Mouse (Mus musculus) heart, embryonic 10.5 days (tissue): ENCODE results near the gene Hectd2. TPM values are rescaled to one million over a fixed set of nuclear protein-coding genes. Genes with fewer than 3 reads are reported as not detected.

Source experiments
- DNase-seq: peaks from one replicate; pipeline ENCODE4 v3.0.0-alpha.2; 2017; ENCODE audit warnings: low spot score
- H3K27ac ChIP-seq: fragments of 300-500 bp; sonication (generic); 2 replicates; pipeline ENCODE4 v1.5.1; 2016; ENCODE audit warnings: mild to moderate bottlenecking
- H3K27me3 ChIP-seq: fragments of 300-500 bp; sonication (generic); 2 replicates; pipeline ENCODE4 v1.6.1; 2016; ENCODE audit warnings: mild to moderate bottlenecking; ENCODE audit not compliant: poor library complexity, insufficient read depth, severe bottlenecking
- H3K36me3 ChIP-seq: fragments of 300-500 bp; sonication (generic); 2 replicates; pipeline ENCODE4 v1.6.1; 2016; ENCODE audit warnings: mild to moderate bottlenecking, moderate library complexity
- H3K4me1 ChIP-seq: fragments of 300-500 bp; sonication (generic); 2 replicates; pipeline ENCODE4 v1.6.1; 2016; ENCODE audit warnings: mild to moderate bottlenecking
- H3K4me3 ChIP-seq: fragments of 300-500 bp; sonication (generic); 2 replicates; pipeline ENCODE4 v1.5.1; 2016; ENCODE audit warnings: mild to moderate bottlenecking, moderate library complexity
- H3K9me3 ChIP-seq: fragments of 300-500 bp; sonication (generic); 2 replicates; pipeline ENCODE4 v1.6.1; 2016; ENCODE audit warnings: mild to moderate bottlenecking, moderate library complexity
- WGBS: fragments of 180-500 bp; shearing (Covaris S2); methylation state at CpG from one replicate; pipeline ENCODE4 v1.1.7; 2016; 5-methylcytosine and 5-hydroxymethylcytosine counted together
- polyA plus RNA-seq: library from polyadenylated mRNA; unstranded; fragments of >200 nt; fragmentation: Nextera tagmentation; extraction: Ambion mirVana; gene quantifications from 2 replicates; pipeline ENCODE4 v1.2.1, GENCODE M21; 2016

Gene Hectd2
- polyA plus RNA-seq, result 6.7 and 11.4 TPM in 2 replicates

DNA sequence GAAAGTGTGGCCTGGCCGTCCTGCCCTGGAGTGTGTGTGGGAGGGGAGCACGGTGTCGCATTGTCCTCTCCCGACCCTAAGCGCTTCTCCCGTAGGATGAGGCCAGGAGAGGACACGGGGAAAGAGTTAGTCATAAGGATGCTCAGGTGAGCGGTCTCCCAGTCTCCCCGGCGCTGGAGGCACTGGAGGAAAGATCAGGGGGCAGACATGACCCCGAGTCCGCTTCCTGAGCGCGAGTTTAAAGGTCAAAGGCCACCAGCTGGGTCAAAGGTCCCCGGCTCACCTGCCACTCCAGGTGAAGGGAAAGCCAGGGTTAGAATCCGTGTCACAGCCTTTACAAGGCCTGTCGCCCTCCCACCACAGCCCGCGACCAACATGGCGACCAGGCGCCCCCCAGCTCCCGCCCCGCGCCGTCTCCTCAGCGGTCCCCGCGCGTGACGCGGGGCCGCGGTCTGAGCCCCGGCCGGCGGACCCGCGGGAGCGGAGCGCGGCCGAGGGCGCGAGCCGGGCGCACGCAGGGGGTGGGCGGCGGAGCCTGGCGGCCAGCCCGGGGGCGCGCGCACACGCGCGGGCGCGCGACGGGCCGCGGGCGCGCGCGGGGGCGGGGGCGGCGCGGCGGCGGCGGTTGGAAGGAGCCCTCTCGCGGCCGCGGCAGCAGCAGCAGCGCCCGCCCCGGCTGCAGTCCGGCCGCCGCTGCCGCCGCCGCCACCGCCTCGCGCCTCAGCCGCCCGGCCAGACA is at the start of gene Hectd2:
Gene Hectd2, plus strand, starts transcription at position 594 of the 739 bp plus-strand sequence.
- H3K36me3 ChIP-seq, result no peaks in the 10 kb centered on the region
- no peaks in the 10 kb centered on the region for H3K4me1 ChIP-seq
- peak within 1 kb of the TSS; percentile 96 for H3K27ac ChIP-seq
- H3K27me3 ChIP-seq, result 0 out of 2 replicates have a peak, but pooled peaks cover 7% of the 10 kb centered on the region
- peak; percentile 84 for DNase-seq
- H3K9me3 ChIP-seq, result no peaks in the 10 kb centered on the region
- 13% methylated on average over 92 of the region's 92 CpGs for WGBS
- peak within 1 kb of the TSS; percentile 89 for H3K4me3 ChIP-seq

- Histone ChIP-seq H3K9me3 (no peaks in the 10 kb centered on the region), H3K27ac (no peak overlapping the region), H3K36me3 (no peaks in the 10 kb centered on the region), H3K4me3 (no peak overlapping the region), H3K4me1 (0 out of 2 replicates have a peak, but pooled peaks cover 2% of the 10 kb centered on the region), H3K27me3 (no peaks in the 10 kb centered on the region)
- DNase-seq, result no peak
- 78% methylated on average over 2 of the region's 2 CpGs for whole genome bisulfite sequencing
Measured at GRCm38 (mm10) chr19:36504716-36505115, 49.7 kb upstream of the Hectd2 start.

DNA sequence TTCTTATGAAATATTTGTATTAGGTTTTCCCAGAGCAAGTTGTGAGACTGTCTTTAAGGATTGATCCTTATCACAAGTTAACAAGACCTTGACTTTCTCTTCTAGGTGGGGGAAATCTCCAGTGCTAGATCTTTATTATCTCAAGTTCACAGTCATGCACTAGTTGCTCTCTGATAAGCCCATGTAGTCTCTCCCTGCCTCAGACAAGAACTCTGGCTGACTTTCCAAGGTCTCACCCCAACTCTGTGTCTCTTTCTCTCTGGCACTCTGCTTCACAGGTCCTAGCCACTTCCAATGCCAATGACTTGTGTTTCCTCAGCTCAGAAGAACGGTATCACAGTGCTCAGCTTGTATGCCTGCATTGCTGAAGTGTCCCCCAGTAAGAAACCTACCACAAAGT is 43.1 kb upstream of the Hectd2 start:
- Histone ChIP-seq H3K4me3 (no peak overlapping the region), H3K36me3 (no peaks in the 10 kb centered on the region), H3K4me1 (peaks cover 2% of the 10 kb centered on the region; the same call in 1 of the 2 replicates), H3K27me3 (no peaks in the 10 kb centered on the region), H3K9me3 (no peaks in the 10 kb centered on the region), H3K27ac (no peak overlapping the region)
- no peak for DNase-seq
- 68% methylated on average over 1 of the region's 1 CpGs for WGBS

DNA sequence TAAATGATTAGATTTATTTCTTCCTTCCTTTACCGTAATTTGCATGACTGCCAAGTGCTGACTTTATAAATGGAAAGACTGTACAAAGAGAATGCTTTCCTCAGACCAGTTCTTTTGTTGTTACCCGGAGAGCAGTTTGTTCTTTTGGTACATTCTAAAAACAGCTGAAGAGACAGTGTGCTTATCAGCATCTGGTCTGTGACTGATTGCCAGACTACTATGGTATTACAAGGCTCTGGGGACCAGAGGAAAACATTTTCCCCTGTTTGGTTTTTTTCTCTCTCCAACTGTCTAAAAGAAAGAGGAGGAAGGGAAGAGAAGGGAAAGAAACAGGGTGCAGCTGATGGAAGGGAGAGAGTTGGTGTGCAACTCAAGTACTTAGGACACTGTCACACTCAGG is 36.0 kb upstream of the Hectd2 start:
- 43% methylated on average over 2 of the region's 2 CpGs for WGBS
- H3K4me3 ChIP-seq, result no peak overlapping the region
- H3K9me3 ChIP-seq, result no peaks in the 10 kb centered on the region
- peaks cover 8% of the 10 kb centered on the region; the same call in 1 of the 2 replicates for H3K4me1 ChIP-seq
- H3K27me3 ChIP-seq, result no peaks in the 10 kb centered on the region
- H3K27ac ChIP-seq, result no peak overlapping the region
- no peaks in the 10 kb centered on the region for H3K36me3 ChIP-seq
- DNase-seq, result no peak

DNA sequence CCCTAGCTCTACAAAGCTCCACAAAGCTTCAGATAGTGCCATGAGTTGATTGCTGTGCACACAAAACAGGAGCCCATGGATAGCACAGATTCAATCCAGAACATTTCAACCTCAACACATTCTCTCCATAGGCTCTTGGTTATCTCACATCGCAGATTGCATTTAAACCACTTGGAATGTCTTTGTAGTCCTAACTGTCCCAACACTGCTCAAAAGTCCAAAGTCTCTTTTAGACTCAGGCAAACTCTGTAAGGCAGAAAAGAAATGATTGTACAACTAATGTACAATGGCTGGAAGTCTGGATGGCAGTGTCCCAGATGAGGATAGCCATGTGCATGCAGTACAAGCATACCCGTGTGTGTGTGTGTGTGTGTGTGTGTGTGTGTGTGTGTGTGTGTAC is 32.9 kb upstream of the Hectd2 start:
- no peaks in the 10 kb centered on the region for H3K27me3 ChIP-seq
- DNase-seq, result no peak
- 66% methylated on average over 2 of the region's 2 CpGs for WGBS

GRCm38 (mm10) chr19:36522558-36523195 is 31.8 kb upstream of the Hectd2 start:
- H3K36me3 ChIP-seq, result no peaks in the 10 kb centered on the region
- no peak for DNase-seq
- no peaks in the 10 kb centered on the region for H3K27me3 ChIP-seq
- 50% methylated on average over 3 of the region's 3 CpGs for WGBS
- H3K4me3 ChIP-seq, result no peak overlapping the region
- no peaks in the 10 kb centered on the region for H3K9me3 ChIP-seq
- peaks cover 5% of the 10 kb centered on the region; the same call in 1 of the 2 replicates for H3K4me1 ChIP-seq
- H3K27ac ChIP-seq, result no peak overlapping the region

More for the DNA sequence above, 32.9 kb upstream of the Hectd2 start:
- H3K27ac ChIP-seq, result no peak overlapping the region
- H3K4me1 ChIP-seq, result peaks cover 8% of the 10 kb centered on the region; the same call in 1 of the 2 replicates
- H3K36me3 ChIP-seq, result no peaks in the 10 kb centered on the region
- H3K4me3 ChIP-seq, result no peak overlapping the region
- H3K9me3 ChIP-seq, result no peaks in the 10 kb centered on the region

DNA sequence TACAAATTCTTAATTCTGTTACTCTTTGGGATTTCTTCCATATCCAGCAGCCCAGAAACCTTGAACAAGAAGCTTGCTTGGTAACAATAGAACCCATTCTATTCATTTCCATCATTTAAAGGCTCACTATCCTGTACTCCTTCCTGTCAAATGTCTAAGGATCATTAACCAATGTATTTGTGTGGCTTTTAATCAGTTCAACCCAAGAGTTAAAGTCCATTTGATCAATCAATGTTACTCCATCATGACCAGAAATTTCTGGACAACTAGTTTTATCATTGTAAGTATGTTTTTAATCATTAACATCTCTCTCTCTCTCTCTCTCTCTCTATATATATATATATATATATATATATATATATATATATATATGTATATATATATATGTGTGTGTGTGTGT is 29.4 kb upstream of the Hectd2 start:
- H3K27ac ChIP-seq, result no peak overlapping the region
- no peak for DNase-seq
- H3K4me3 ChIP-seq, result no peak overlapping the region
- H3K27me3 ChIP-seq, result no peaks in the 10 kb centered on the region
- H3K9me3 ChIP-seq, result no peaks in the 10 kb centered on the region
- H3K4me1 ChIP-seq, result no peaks in the 10 kb centered on the region
- no peaks in the 10 kb centered on the region for H3K36me3 ChIP-seq

DNA sequence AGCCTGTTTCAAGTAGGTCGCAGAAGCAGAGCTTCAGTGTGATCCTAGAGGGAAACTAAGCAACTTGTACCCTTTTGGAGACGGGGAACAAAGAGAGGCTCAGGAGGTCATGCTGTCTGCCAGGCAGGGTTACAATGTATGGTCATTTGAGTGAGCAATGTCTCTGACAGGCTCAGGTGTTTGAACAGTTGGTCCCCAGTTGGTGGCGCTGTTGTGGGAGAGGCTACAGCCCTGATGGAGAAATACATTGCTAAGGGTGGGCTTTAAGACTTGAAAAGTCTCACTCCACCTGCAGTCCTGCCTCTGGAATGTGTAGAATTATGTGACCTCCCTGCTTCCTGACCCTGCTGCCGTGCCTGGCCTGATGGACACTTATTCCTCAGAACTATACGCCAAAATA is 21.4 kb upstream of the Hectd2 start:
- Histone ChIP-seq H3K4me1 (peaks cover 20% of the 10 kb centered on the region), H3K36me3 (no peaks in the 10 kb centered on the region), H3K9me3 (no peaks in the 10 kb centered on the region), H3K4me3 (no peak overlapping the region), H3K27me3 (no peaks in the 10 kb centered on the region), H3K27ac (no peak overlapping the region)
- WGBS, result 59% methylated on average over 5 of the region's 5 CpGs
- no peak for DNase-seq

DNA sequence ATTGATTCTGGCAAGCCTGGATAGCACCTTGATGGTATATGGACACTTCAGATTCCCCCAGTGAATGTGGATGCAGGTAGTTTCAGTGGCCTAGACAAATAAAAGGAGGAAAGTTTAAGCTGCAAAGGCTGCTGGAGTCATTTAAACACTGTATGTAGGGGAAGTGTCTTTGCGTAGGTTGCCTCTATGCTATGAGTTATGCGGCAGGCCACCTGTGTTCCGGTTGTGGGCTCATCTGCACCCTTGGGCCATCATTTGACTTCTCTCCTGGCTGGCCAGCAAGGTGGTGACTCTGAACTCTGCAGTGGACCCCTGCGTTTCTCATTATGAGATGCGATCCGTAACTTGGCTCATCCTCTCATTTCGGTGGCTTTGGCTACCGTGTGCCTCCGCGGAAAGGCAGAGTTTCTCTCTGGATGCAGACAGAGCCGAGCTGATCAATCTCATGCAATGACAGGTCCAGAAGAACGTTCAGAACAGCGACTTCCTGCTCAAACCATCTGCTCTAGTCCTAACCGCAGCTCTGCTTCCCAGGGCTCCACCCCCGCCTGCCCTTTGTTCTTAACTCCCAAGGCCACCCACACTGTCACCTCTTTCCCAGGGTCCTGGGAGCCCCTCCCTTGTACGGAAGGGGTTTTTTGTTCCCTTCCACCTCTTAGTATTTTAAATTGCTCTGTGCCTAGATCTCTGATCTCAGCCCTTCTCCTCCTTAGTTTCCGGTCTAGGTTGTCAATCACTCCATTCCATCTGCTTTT is 20.3 kb upstream of the Hectd2 start:
- H3K27me3 ChIP-seq, result no peaks in the 10 kb centered on the region
- DNase-seq, result no peak
- H3K27ac ChIP-seq, result no peak overlapping the region
- H3K4me1 ChIP-seq, result peaks cover 20% of the 10 kb centered on the region
- H3K9me3 ChIP-seq, result no peaks in the 10 kb centered on the region
- WGBS, result 48% methylated on average over 17 of the region's 17 CpGs
- no peaks in the 10 kb centered on the region for H3K36me3 ChIP-seq
- H3K4me3 ChIP-seq, result no peak overlapping the region

- H3K27ac ChIP-seq, result no peak overlapping the region
- no peaks in the 10 kb centered on the region for H3K36me3 ChIP-seq
- H3K4me1 ChIP-seq, result peaks cover 20% of the 10 kb centered on the region
- no peak for DNase-seq
- H3K9me3 ChIP-seq, result no peaks in the 10 kb centered on the region
- no peaks in the 10 kb centered on the region for H3K27me3 ChIP-seq
- H3K4me3 ChIP-seq, result no peak overlapping the region
- 58% methylated on average over 8 of the region's 8 CpGs for WGBS
Measured at GRCm38 (mm10) chr19:36534766-36535140, 19.7 kb upstream of the Hectd2 start.

DNA sequence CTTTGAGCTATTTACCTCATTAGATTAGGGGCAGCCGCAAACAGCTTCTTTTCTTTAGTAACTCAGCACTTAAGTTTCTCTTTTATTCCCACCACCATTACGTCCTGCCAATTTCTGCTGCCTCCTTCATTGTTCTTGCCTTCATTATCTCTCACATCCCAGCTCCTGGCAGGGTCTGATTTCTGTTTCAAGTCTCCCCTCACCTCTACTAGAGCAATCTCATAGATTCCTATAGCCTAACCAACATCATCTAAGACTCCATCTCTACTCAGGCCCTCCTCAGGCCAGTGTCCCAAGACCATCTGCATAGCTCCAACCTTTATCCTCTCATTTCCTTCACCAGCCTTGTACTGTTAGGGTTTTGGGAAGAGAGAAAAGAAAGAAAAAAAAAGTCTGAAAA is 19.3 kb upstream of the Hectd2 start:
- H3K27me3 ChIP-seq, result no peaks in the 10 kb centered on the region
- H3K36me3 ChIP-seq, result no peaks in the 10 kb centered on the region
- H3K9me3 ChIP-seq, result no peaks in the 10 kb centered on the region
- 63% methylated on average over 2 of the region's 2 CpGs for WGBS
- H3K4me1 ChIP-seq, result peaks cover 20% of the 10 kb centered on the region
- no peak overlapping the region for H3K27ac ChIP-seq
- no peak overlapping the region for H3K4me3 ChIP-seq
- DNase-seq, result no peak

- Histone ChIP-seq H3K9me3 (no peaks in the 10 kb centered on the region), H3K36me3 (no peaks in the 10 kb centered on the region), H3K4me1 (peaks cover 20% of the 10 kb centered on the region), H3K27me3 (no peaks in the 10 kb centered on the region), H3K4me3 (no peak overlapping the region), H3K27ac (no peak overlapping the region)
- WGBS, result 65% methylated on average over 6 of the region's 6 CpGs
- DNase-seq, result no peak
Measured at GRCm38 (mm10) chr19:36535878-36536277, 18.6 kb upstream of the Hectd2 start.

- Histone ChIP-seq H3K27me3 (no peaks in the 10 kb centered on the region), H3K9me3 (no peaks in the 10 kb centered on the region), H3K36me3 (no peaks in the 10 kb centered on the region), H3K27ac (no peak overlapping the region), H3K4me1 (peaks cover 20% of the 10 kb centered on the region), H3K4me3 (no peak overlapping the region)
- 81% methylated on average over 11 of the region's 11 CpGs for WGBS
- no peak for DNase-seq
Measured at GRCm38 (mm10) chr19:36536929-36537328, 17.5 kb upstream of the Hectd2 start.
